Mouse (Mus musculus): ENCODE measurements around the gene Igf2bp2.

Gene Igf2bp2

GRCm38 (mm10) chr16:22039978-22040377 lies 123.1 kb downstream of the Igf2bp2 start:
- DNase-seq (ENCODE audit: low spot score in 2 of 2), result no peak

GRCm38 (mm10) chr16:22038554-22038953 lies 124.5 kb downstream of the Igf2bp2 start:
- DNase-seq (ENCODE audit: low spot score in 2 of 2), result no peak

- DNase-seq (ENCODE audit: low spot score in 2 of 2), result no peak
These were observed 135.6 kb downstream of the Igf2bp2 start for GRCm38 (mm10) chr16:22027474-22027873.

GRCm38 (mm10) chr16:22022122-22022521 lies 141.0 kb downstream of the Igf2bp2 start:
- no peak for DNase-seq (ENCODE audit: low spot score in 2 of 2)

- DNase-seq (ENCODE audit: low spot score in 2 of 2), result no peak
These were observed 147.5 kb downstream of the Igf2bp2 start for GRCm38 (mm10) chr16:22015569-22015968.

- no peak for DNase-seq (ENCODE audit: low spot score in 2 of 2)
These were observed 153.5 kb downstream of the Igf2bp2 start for GRCm38 (mm10) chr16:22009596-22009995.

- DNase-seq (ENCODE audit: low spot score in 2 of 2), result peak; percentile 100
These were observed 154.0 kb downstream of the Igf2bp2 start, which contains the start of gene Senp2 for GRCm38 (mm10) chr16:22009099-22009584. Gene Senp2, plus strand, starts transcription at chr16:22009484.
